Mouse (Mus musculus) CD4-positive naive resting alpha-beta T cell, adult 57 days (primary cell): ENCODE results near the gene Nyap2. TPM values are rescaled to one million over a fixed set of nuclear protein-coding genes. Genes with fewer than 3 reads are reported as not detected.

ENCODE experiments used
- total RNA-seq: library from RNA; stranded (reverse); gene quantifications from one replicate; pipeline ENCODE4 v1.2.4, GENCODE M21; 2023

Nyap2 gene
- not detected for total RNA-seq

DNA sequence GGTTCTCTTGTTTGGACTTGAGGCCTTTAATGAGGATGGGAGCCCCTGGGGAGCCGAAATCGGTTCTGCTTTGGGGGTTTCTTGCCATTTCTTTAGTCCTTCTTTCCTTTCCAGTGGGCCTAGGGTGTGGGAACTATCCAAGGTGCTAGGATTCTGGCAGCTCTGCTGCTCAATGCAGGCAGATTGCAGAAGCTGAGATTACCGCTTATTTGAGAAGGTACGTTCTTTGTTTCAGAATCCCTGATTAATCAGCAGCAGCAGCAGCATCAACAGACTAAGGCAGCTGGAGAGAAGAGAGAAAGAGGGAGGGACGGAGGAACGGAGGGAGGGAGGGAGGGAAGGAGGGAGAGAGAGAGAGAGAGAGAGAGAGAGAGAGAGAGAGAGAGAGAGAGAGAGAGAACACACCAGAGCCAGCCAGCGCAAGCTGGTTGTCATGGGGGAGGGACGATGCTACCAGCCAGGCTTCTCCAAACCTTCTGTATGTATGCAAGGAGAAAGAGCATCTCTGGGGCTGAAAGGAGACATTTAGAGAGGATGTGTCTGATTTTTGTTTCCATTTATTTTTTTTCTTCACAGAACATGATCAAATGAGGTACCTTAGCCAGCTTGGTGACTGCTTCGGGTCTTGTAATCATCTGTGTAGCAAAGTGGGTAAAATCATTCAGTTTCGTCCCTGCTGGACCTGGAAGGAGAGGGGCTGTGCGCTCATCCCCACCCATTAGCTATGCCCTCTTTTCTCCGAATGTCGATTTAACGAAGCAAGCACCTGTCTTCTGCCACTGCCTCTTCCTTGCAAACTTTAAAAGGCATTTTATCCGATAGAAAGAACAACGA is at the start of gene Nyap2:
Gene Nyap2, plus strand, starts transcription at position 120 of the 834 bp plus-strand sequence.

